In genomic region chr16:26827006-26827405, GRCm38 (mm10) we compare ENCODE assay signal across 26 mouse cellular contexts.
DNase-seq lines count a peak whose midpoint lies in the region; ATAC-seq and TF ChIP-seq lines count a peak whose summit lies in the region.
"Had no signal": no experiment of that assay in that cellular context is flagged by ENCODE, and none has a peak within 500 bp of the region (broad histone marks: within the 10 kb centered on the region; RNA-seq: fewer than 3 reads in every experiment).

No protein-coding gene starts in this region.

- WGBS in forebrain, embryonic 13.5 days, result 84% methylated on average over 3 of the region's 3 CpGs
- WGBS in forebrain, embryonic 10.5 days, result 88% methylated on average over 3 of the region's 3 CpGs
- WGBS in forebrain, postnatal 0 days, result 66% methylated on average over 3 of the region's 3 CpGs
- 79% methylated on average over 3 of the region's 3 CpGs for WGBS in forebrain, embryonic 14.5 days

- no peak overlapping the region for H3K27ac ChIP-seq in forebrain, embryonic 13.5 days
- H3K27ac ChIP-seq in forebrain, embryonic 10.5 days, result no peak overlapping the region
- no peak overlapping the region for H3K27ac ChIP-seq in forebrain, postnatal 0 days (ENCODE audit: low read depth, low read length)
- no peak overlapping the region for H3K27ac ChIP-seq in forebrain, embryonic 14.5 days (ENCODE audit: low read depth, low read length)
- H3K27ac ChIP-seq: embryonic facial prominence, embryonic 10.5 days; embryonic facial prominence, embryonic 12.5 days; forebrain, embryonic 15.5 days had no signal

- DNase-seq in forebrain, embryonic 10.5 days (ENCODE audit: extremely low spot score, low spot score), result no peak
- peak; percentile 39 for DNase-seq in forebrain, postnatal 0 days
- DNase-seq in forebrain, embryonic 14.5 days (ENCODE audit: low spot score), result no peak
- DNase-seq in brain, adult 2 months (ENCODE audit: low read depth, low spot score), result peak; percentile 15
- peak; percentile 37 for DNase-seq in brain, embryonic 18.5 days (ENCODE audit: low read depth, low spot score)
- no peak for DNase-seq in gastrocnemius, postnatal 10 days
- no peak for DNase-seq in embryo, embryonic 10 days (ENCODE audit: low spot score)
- DNase-seq: adrenal gland, adult 8-10 months; adrenal gland, postnatal 14 days; adrenal gland, postnatal 36 days; B cell, adult 2 months; cerebellum, adult 11 months; cerebellum, adult 18-20 months; cerebellum, adult 8-10 months; cerebellum, adult 9-11 months; cerebellum, postnatal 14 days; cerebellum, postnatal 36 days had no signal

- no peak overlapping the region for H3K4me3 ChIP-seq in forebrain, embryonic 13.5 days
- H3K4me3 ChIP-seq in forebrain, embryonic 10.5 days, result no peak overlapping the region
- no peak overlapping the region for H3K4me3 ChIP-seq in forebrain, postnatal 0 days (ENCODE audit: low read depth, low read length)
- H3K4me3 ChIP-seq in forebrain, embryonic 14.5 days (ENCODE audit: low read depth, low read length), result no peak overlapping the region
- H3K4me3 ChIP-seq: embryonic facial prominence, embryonic 10.5 days; embryonic facial prominence, embryonic 12.5 days; forebrain, embryonic 15.5 days had no signal

- ATAC-seq in forebrain, embryonic 13.5 days, result peak; percentile 50; the same call in 1 of the 2 replicates
- peak; percentile 84 for ATAC-seq in forebrain, postnatal 0 days
- ATAC-seq in forebrain, embryonic 14.5 days, result no peak
- ATAC-seq: activated CD4-positive, CD25-positive, alpha-beta regulatory T cell, adult 4 months; CD4-positive, CD25-positive, alpha-beta regulatory T cell, adult 4 months; forebrain, embryonic 15.5 days; Patski had no signal

- H3K9ac ChIP-seq in forebrain, embryonic 13.5 days, result no peak overlapping the region
- H3K9ac ChIP-seq in forebrain, postnatal 0 days, result no peak overlapping the region
- H3K9ac ChIP-seq in forebrain, embryonic 14.5 days (ENCODE audit: low read length), result no peak overlapping the region
- H3K9ac ChIP-seq: embryonic facial prominence, embryonic 12.5 days; forebrain, embryonic 15.5 days had no signal

- no peaks in the 10 kb centered on the region for H3K4me1 ChIP-seq in forebrain, embryonic 13.5 days
- H3K4me1 ChIP-seq in forebrain, embryonic 10.5 days, result no peaks in the 10 kb centered on the region
- no peaks in the 10 kb centered on the region for H3K4me1 ChIP-seq in forebrain, postnatal 0 days (ENCODE audit: insufficient read depth)
- H3K4me1 ChIP-seq in forebrain, embryonic 14.5 days (ENCODE audit: control insufficient read depth, insufficient read depth, low read length), result no peaks in the 10 kb centered on the region
- H3K4me1 ChIP-seq: embryonic facial prominence, embryonic 10.5 days; embryonic facial prominence, embryonic 12.5 days; forebrain, embryonic 15.5 days had no signal

- H3K9me3 ChIP-seq in forebrain, embryonic 13.5 days (replicated peaks), result no peaks in the 10 kb centered on the region
- no peaks in the 10 kb centered on the region for H3K9me3 ChIP-seq in forebrain, embryonic 10.5 days
- H3K9me3 ChIP-seq in forebrain, postnatal 0 days (ENCODE audit: low read length), result no peaks in the 10 kb centered on the region
- no peaks in the 10 kb centered on the region for H3K9me3 ChIP-seq in forebrain, embryonic 14.5 days (replicated peaks; ENCODE audit: control insufficient read depth, low read length)
- H3K9me3 ChIP-seq: embryonic facial prominence, embryonic 10.5 days; embryonic facial prominence, embryonic 12.5 days; forebrain, embryonic 15.5 days; G1E had no signal

- TF ChIP-seq CTCF in forebrain, postnatal 0 days (IDR thresholded peaks at IDR 0.05; ENCODE audit: low read depth), result no peak

- H3K27me3 ChIP-seq in forebrain, embryonic 13.5 days, result no peaks in the 10 kb centered on the region
- H3K27me3 ChIP-seq in forebrain, embryonic 10.5 days (ENCODE audit: poor library complexity, severe bottlenecking), result no peaks in the 10 kb centered on the region
- no peaks in the 10 kb centered on the region for H3K27me3 ChIP-seq in forebrain, postnatal 0 days (ENCODE audit: insufficient read depth, low read length)
- no peaks in the 10 kb centered on the region for H3K27me3 ChIP-seq in forebrain, embryonic 14.5 days (replicated peaks; ENCODE audit: control insufficient read depth, insufficient read depth, low read length)
- H3K27me3 ChIP-seq: CH12.LX; embryonic facial prominence, embryonic 12.5 days; forebrain, embryonic 15.5 days had no signal

- H3K4me2 ChIP-seq in forebrain, embryonic 13.5 days, result no peak overlapping the region
- H3K4me2 ChIP-seq in forebrain, postnatal 0 days (ENCODE audit: low read depth), result no peak overlapping the region
- H3K4me2 ChIP-seq in forebrain, embryonic 14.5 days (ENCODE audit: low read length), result no peak overlapping the region
- H3K4me2 ChIP-seq: embryonic facial prominence, embryonic 12.5 days; forebrain, embryonic 15.5 days had no signal

- H3K36me3 ChIP-seq in forebrain, embryonic 13.5 days (ENCODE audit: poor library complexity, severe bottlenecking), result no peaks in the 10 kb centered on the region
- no peaks in the 10 kb centered on the region for H3K36me3 ChIP-seq in forebrain, embryonic 10.5 days (replicated peaks)
- no peaks in the 10 kb centered on the region for H3K36me3 ChIP-seq in forebrain, postnatal 0 days (ENCODE audit: insufficient read depth)
- no peaks in the 10 kb centered on the region for H3K36me3 ChIP-seq in forebrain, embryonic 14.5 days (ENCODE audit: control insufficient read depth, insufficient read depth, low read length)
- H3K36me3 ChIP-seq: embryonic facial prominence, embryonic 10.5 days; embryonic facial prominence, embryonic 12.5 days; forebrain, embryonic 15.5 days; G1E had no signal

Comparison
In these comparisons a context has a peak if more than half of its experiments do, and no peak if none do; other contexts are left out.
1. DNase-seq: peak in forebrain, postnatal 0 days (single experiment), brain, adult 2 months (single experiment) and brain, embryonic 18.5 days (single experiment); none in forebrain, embryonic 10.5 days (single experiment), forebrain, embryonic 14.5 days (single experiment), gastrocnemius, postnatal 10 days (single experiment) and embryo, embryonic 10 days (single experiment).